Mouse (Mus musculus): ENCODE data around the gene Cfap61.

Gene Cfap61

GRCm38 (mm10) chr2:145949475-145950068 lies 15.0 kb downstream of the Cfap61 start:
- no peak for DNase-seq (ENCODE audit: low read depth, low spot score)

- no peak for DNase-seq (ENCODE audit: low read depth, low spot score)
Measured at GRCm38 (mm10) chr2:145950239-145950638, 15.7 kb downstream of the Cfap61 start.

DNA sequence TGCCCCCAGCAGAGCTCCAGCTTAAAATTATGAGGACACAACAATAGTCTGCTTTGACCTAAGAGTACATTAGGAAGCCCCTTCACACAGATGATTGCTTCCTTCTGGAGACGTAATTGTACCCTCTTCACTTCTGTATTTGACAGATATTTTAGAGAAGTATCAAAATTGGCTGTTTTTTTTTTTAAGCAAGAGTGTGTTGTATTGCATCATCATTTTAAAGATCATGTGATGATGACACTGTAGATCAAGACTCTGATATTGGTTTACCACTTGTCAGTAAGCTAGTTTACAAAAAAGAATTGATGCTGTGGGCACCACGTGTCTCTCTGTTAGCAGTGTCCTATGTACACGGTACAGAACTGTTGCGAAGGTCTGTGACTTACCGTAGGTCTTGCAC lies 18.1 kb downstream of the Cfap61 start:
- DNase-seq (ENCODE audit: low read depth, low spot score) = no peak

DNA sequence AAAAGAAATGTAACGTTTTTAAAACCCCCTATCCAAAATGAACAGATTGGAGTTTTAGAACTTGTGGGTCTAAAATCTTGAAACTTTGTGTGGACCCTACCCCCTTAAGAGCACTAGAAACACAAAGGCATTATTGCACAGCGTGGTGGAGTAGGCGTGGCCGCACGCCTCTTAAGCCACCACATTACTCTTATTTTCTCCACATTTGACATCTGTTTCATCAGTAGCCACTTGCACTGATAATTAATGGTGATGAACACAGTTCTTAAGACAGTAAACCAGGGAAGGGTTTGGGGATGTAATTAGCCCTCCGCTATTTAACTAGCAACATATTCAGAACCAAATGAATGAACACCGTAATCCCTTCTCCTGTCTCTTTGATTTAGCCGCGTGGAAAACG lies 21.3 kb downstream of the Cfap61 start:
- no peak for DNase-seq (ENCODE audit: low read depth, low spot score)

GRCm38 (mm10) chr2:145956318-145956717 lies 21.7 kb downstream of the Cfap61 start:
- DNase-seq (ENCODE audit: low read depth, low spot score) = no peak

DNA sequence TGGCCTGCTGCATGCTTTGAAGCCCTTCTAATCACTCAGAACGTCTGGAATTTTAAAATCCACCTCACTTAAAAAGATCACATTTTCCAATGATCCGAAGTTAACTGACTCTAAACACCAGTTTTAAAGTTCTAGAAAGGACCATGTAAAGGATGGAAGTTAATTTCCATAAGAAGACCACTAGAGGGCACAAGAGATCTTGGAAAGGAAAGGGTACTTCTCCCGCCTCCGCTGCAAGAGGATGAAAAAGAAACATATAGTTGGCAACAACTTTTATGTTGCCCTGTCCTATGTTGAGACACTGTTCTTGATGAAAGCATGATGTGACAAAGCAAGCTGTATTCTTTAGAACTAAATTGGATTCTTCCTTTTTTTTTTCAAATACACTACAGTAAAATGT lies 22.9 kb downstream of the Cfap61 start:
- peak; percentile 71 for DNase-seq (ENCODE audit: low read depth, low spot score)

- DNase-seq (ENCODE audit: low read depth, low spot score) = no peak
Measured at GRCm38 (mm10) chr2:145958097-145958496, 23.5 kb downstream of the Cfap61 start.

DNA sequence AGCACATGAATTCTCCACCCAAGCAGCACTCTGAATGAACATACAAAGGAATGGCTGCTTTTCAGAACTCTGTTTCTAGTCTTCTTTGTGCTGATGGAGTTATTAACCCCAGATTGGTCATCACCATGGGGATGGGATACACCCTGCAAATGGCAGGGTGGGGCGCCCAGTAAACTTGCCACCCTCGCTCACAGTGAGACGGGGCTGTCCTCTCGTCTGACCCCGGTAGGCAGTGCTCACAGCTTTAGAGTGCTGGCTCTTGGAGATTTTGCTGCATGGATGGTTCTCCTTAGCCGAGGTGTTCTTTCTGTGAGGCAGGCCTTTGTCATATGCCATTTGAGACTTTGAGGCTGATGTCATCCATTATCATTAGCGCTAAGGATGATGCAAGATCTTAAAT lies 24.0 kb downstream of the Cfap61 start:
- no peak for DNase-seq (ENCODE audit: low read depth, low spot score)

- no peak for DNase-seq (ENCODE audit: low read depth, low spot score)
Measured at GRCm38 (mm10) chr2:145961861-145962260, 27.3 kb downstream of the Cfap61 start.

- DNase-seq (ENCODE audit: low read depth, low spot score) = no peak
Measured at GRCm38 (mm10) chr2:145970751-145971150, 36.2 kb downstream of the Cfap61 start.

DNA sequence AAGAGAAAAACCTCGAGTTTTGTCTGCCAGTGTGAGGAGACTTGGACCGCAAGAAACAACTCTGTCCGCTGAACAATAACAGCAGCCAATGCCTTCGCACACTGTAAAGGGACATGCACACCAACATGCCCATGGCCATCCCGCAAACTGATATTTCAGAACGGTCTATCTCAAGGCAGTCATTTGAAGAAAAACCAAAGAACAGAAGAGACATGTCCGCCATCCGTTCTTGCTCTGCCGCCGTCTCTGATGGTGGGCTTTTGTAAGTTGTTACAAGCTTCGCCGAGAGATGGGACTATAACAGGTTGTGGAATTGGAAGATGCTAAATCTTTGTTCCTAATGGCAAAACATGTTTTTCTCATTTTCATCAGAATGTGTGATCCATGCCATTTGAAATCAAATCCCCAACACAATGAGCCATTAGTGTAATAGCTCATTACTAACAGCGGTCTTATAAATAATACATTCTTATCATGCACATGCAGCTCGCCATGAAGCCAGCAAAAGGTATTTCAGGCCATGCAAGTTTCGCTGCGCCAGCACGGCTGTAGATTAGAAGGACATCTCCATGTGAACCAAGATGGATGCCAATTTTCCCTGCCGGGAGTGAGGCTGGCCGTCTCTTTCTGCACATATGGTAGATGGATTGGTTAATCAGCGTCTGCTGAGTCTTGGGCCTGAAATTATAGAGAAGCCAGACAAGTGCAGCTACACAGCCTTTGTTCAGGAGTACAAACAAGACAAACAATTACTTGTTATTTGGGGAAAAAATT lies 36.8 kb downstream of the Cfap61 start:
- DNase-seq (ENCODE audit: low read depth, low spot score) = no peak

- no peak for DNase-seq (ENCODE audit: low read depth, low spot score)
Measured at GRCm38 (mm10) chr2:145972571-145972970, 38.0 kb downstream of the Cfap61 start.

GRCm38 (mm10) chr2:145979616-145980015 lies 45.0 kb downstream of the Cfap61 start:
- DNase-seq (ENCODE audit: low read depth, low spot score) = no peak

DNA sequence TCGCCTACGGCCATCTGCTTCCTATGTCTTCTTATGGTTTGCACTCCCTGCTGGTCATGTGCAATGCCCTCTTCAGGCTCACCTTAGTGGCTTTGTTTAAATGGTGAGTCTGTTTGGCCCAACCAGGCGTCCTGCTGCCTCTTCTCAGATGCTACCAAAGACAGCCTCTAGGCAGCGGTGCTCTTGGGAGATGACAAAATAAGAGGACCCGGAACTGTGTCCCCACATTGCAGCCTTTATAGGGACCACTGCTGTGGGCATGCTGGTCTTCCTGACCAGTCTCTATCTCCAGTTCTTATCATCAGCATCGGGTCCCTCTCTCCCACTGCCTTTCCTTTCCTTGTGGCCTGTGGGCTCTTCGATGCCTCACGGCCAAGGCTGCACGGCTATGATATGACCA lies 46.3 kb downstream of the Cfap61 start:
- no peak for DNase-seq (ENCODE audit: low read depth, low spot score)

GRCm38 (mm10) chr2:145981699-145982112 lies 47.1 kb downstream of the Cfap61 start:
- DNase-seq (ENCODE audit: low read depth, low spot score) = no peak

GRCm38 (mm10) chr2:145982317-145983045 lies 47.9 kb downstream of the Cfap61 start:
- no peak for DNase-seq (ENCODE audit: low read depth, low spot score)

- DNase-seq (ENCODE audit: low read depth, low spot score) = no peak
Measured at GRCm38 (mm10) chr2:145987757-145988156, 53.2 kb downstream of the Cfap61 start.

DNA sequence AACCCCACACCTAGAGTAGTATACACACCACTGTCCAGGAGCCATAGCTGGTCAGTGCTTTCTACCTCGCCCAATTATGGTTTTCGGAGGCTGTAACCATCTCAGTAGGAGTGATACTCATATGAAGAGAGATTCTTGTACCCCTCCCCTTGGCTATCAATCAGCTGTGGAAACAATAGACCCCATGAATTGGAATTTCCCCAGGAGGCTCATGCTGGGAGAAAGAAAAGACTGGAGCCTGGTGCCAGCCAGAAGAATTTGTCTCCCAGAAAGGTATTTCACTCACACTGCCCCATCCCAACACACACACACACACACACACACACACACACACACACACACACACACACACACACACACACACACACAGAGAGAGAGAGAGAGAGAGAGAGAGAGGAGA lies 55.9 kb downstream of the Cfap61 start:
- DNase-seq (ENCODE audit: low read depth, low spot score) = no peak

GRCm38 (mm10) chr2:145996472-145996871 lies 61.9 kb downstream of the Cfap61 start:
- no peak for DNase-seq (ENCODE audit: low read depth, low spot score)

- peak; percentile 57 for DNase-seq (ENCODE audit: low read depth, low spot score)
Measured at GRCm38 (mm10) chr2:145997956-145998525, 63.5 kb downstream of the Cfap61 start.

DNA sequence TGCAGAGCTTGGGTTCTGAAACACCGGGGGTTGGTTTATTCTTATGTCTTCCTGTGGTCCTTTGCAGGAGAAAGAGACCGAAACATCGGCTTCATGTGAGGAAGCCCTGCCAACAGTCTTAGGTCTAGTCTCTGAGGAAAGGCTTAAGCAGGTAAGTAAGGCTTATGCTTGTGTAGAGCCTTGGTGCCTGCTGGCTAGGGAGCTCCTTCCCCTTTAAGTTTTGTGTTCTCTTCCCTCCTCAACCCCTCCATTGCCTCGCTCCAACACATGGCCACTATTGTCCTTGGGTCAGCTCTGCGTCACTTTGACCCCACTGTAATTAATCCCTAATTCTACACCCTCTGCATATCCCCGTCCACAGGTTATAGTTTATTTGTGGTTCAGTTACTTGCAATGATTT lies 74.2 kb downstream of the Cfap61 start:
- no peak for DNase-seq (ENCODE audit: low read depth, low spot score)

- DNase-seq (ENCODE audit: low read depth, low spot score) = no peak
Measured at GRCm38 (mm10) chr2:146009596-146010349, 75.2 kb downstream of the Cfap61 start.

All from 3T3-L1 (cell line).